In the genomic region with DNA sequence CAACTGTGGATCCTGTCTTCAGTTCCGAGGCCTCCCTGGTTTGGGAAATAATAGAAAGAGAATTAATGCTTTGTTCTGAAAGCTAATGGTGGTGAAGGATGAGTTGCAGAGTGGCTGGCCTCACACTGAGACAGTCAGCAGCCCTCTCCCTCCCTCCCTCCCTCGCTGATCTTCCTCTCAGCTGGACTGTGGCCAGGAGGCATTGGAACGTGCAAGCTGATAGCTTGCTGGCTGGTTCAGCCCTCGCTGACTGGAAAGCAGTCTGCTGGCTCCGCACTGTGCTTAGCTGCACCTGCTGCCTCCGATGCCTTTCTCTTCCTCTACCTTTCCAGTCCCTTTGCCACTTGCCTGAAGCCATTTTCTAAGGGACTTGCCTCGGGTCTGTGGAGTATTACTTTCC, we compare ENCODE assay signal across 8 mouse cellular contexts.
A peak's percentile ranks its signal among the peaks of the same experiment; 100 is the strongest.
DNase-seq lines count a peak whose midpoint lies in the region; ATAC-seq and TF ChIP-seq lines count a peak whose summit lies in the region.

No protein-coding gene starts in this region.

- peak overlapping the region; percentile 56 for H3K4me2 ChIP-seq in heart, embryonic 13.5 days
- no peak overlapping the region for H3K4me2 ChIP-seq in kidney, postnatal 0 days (ENCODE audit: low read length)

- no peaks in the 10 kb centered on the region for H3K9me3 ChIP-seq in heart, embryonic 13.5 days
- H3K9me3 ChIP-seq in kidney, postnatal 0 days (replicated peaks; ENCODE audit: low read length): no peaks in the 10 kb centered on the region
- no peaks in the 10 kb centered on the region for H3K9me3 ChIP-seq in midbrain, embryonic 10.5 days (replicated peaks)

- no peaks in the 10 kb centered on the region for H3K27me3 ChIP-seq in heart, embryonic 13.5 days (replicated peaks)
- no peaks in the 10 kb centered on the region; the same call in 1 of the 2 replicates for H3K27me3 ChIP-seq in kidney, postnatal 0 days (ENCODE audit: insufficient read depth, low read length)
- H3K27me3 ChIP-seq in midbrain, embryonic 10.5 days (ENCODE audit: low read depth, poor library complexity, severe bottlenecking): peaks cover 34% of the 10 kb centered on the region

- no peaks in the 10 kb centered on the region for H3K36me3 ChIP-seq in heart, embryonic 13.5 days
- no peaks in the 10 kb centered on the region for H3K36me3 ChIP-seq in kidney, postnatal 0 days (ENCODE audit: insufficient read depth, low read length)
- no peaks in the 10 kb centered on the region for H3K36me3 ChIP-seq in midbrain, embryonic 10.5 days

- H3K27ac ChIP-seq in heart, embryonic 13.5 days (replicated peaks): peak overlapping the region; percentile 70
- no peak overlapping the region for H3K27ac ChIP-seq in kidney, postnatal 0 days
- H3K27ac ChIP-seq in midbrain, embryonic 10.5 days (replicated peaks): no peak overlapping the region

- no peak for TF ChIP-seq CTCF in kidney, postnatal 0 days (IDR thresholded peaks at IDR 0.05; ENCODE audit: low read depth)

- H3K4me1 ChIP-seq in heart, embryonic 13.5 days: peaks cover 81% of the 10 kb centered on the region
- no peaks in the 10 kb centered on the region for H3K4me1 ChIP-seq in kidney, postnatal 0 days (replicated peaks; ENCODE audit: insufficient read depth, low read length)
- H3K4me1 ChIP-seq in midbrain, embryonic 10.5 days: peaks cover 14% of the 10 kb centered on the region

- 0 out of 2 replicates have a peak overlapping the region, but pooled peaks have one; percentile 21 for H3K4me3 ChIP-seq in heart, embryonic 13.5 days
- no peak overlapping the region for H3K4me3 ChIP-seq in kidney, postnatal 0 days (replicated peaks; ENCODE audit: low read depth, low read length)
- H3K4me3 ChIP-seq in midbrain, embryonic 10.5 days: no peak overlapping the region

- ATAC-seq in heart, embryonic 13.5 days (ENCODE audit: extremely low read depth, insufficient number of reproducible peaks, low FRiP score, low TSS enrichment): peak; percentile 57; the same call in 1 of the 2 replicates
- ATAC-seq in kidney, postnatal 0 days (replicated peaks; ENCODE audit: low FRiP score, low read depth): peak; percentile 76

- peak; percentile 79 for DNase-seq in ovary, adult 18-20 months (ENCODE audit: low spot score)
- no peak for DNase-seq in ovary, postnatal 10 days (ENCODE audit: low spot score)
- peak; percentile 20 for DNase-seq in embryo, embryonic 11.5 days (ENCODE audit: low read depth, low spot score)
- DNase-seq in kidney, postnatal 0 days (ENCODE audit: low spot score): peak; percentile 51
- DNase-seq in midbrain, embryonic 10.5 days (ENCODE audit: low spot score): peak; percentile 24
- DNase-seq in testis, postnatal 14 days (ENCODE audit: low spot score): peak; percentile 47
- DNase-seq in spleen, adult 18-20 months: no peak

- peak overlapping the region; percentile 25; the same call in 1 of the 2 replicates for H3K9ac ChIP-seq in heart, embryonic 13.5 days
- H3K9ac ChIP-seq in kidney, postnatal 0 days (ENCODE audit: low read depth, low read length): no peak overlapping the region

- 5% methylated on average over 7 of the region's 7 CpGs for WGBS in heart, embryonic 13.5 days
- WGBS in kidney, postnatal 0 days: 24% methylated on average over 7 of the region's 7 CpGs
- WGBS in midbrain, embryonic 10.5 days: 17% methylated on average over 7 of the region's 7 CpGs

Comparison
In these comparisons a context has a peak if more than half of its experiments do, and no peak if none do; other contexts are left out.
1. DNase-seq: peak in ovary, adult 18-20 months (single experiment), embryo, embryonic 11.5 days (single experiment), kidney, postnatal 0 days (single experiment), midbrain, embryonic 10.5 days (single experiment) and testis, postnatal 14 days (single experiment); none in ovary, postnatal 10 days (single experiment) and spleen, adult 18-20 months (0 of 2).